Mouse (Mus musculus) urinary bladder, adult 18-20 months (tissue): ENCODE measurements at regions not wholly inside any gene's neighbourhood (a gene's known extent, or its start where the extent isn't known, plus 50 kb on each side); places are given as distances from the start of the nearest gene placed in this dataset.

Experiments used
- DNase-seq, 2 experiments: peaks; one replicate each; pipeline ENCODE4 v3.0.0; 2022; ENCODE audit warnings: low spot score in 2 of 2, mixed read lengths in 2 of 2

DNA sequence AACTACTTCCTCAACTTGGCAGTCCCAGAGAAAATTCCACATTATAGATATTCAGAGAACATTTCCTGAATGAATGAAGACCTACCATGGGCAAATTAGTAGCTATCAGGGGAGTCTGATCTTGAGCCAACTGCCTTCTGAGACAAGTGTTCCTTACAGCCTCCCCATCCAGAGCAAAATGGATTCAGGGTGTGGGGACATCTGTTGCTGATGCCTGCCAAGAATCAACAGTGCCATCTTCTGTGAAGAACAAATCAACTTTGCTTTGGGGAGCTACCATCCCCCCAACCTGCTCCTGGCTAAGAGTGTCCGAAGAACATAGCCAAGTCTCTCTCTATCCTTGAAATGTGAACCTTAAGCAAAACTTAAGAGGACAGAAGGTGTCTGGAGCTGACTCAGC, 217.9 kb downstream of the Nedd1 start:
- no peak for DNase-seq

DNA sequence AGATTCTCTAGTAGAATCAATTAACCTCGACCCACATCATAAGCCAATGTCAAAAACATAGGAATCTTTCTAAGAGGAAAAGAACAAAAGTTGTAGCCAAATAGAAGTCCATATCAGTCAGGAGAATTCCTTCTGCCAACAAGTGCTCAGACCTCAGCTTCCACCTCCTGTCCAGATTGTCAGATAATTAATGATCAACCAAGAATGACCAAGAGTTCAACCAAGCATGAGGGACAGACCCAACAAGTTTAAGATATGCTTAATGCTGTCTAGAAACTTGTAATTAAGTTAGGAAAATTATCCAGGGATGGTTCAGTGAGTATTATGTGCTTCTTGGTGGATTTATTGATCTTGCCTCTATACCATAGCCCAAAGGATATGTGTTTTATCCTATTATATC, 238.6 kb downstream of the Nedd1 start:
- DNase-seq = no peak

DNA sequence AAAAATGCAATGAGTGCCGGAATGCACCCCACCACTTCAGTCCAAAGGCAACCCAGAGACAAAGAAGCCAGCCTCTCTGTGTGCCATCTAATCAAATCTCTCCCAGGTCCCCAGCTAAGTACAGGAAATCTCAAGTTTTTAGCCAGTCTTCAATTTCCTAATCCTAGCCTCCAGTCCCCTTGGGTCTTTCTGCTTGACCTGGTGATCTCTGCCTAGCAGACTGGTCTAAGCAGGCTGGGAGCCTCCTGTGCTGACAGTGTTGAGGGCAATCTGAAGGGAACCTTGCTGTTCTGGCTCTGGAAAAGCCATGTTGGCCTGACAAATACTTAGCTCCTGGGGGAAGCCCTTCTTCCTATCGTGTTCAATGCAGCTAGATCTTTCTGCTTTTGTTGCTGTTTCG, 248.9 kb downstream of the Nedd1 start:
- no peak for DNase-seq

DNA sequence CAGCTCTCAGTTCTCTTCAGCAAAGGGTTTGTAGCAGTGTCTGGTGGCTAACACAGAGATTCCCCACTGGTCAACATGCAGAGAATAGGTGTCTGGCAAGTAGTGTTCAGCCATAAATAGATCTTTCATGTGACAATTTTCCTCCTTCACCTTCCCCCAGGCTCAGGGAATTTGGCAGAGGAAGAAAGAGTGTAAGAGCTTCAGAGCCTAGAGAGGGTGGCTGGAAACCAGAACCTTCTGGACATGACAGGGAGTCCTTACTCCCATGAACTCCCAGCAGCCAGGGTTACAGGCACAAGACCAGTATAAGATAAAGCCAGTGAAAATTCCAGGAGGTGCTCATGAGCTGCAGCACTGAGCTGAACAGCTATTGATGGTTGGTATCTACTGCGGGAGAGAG, 251.1 kb downstream of the Nedd1 start:
- DNase-seq = no peak

DNA sequence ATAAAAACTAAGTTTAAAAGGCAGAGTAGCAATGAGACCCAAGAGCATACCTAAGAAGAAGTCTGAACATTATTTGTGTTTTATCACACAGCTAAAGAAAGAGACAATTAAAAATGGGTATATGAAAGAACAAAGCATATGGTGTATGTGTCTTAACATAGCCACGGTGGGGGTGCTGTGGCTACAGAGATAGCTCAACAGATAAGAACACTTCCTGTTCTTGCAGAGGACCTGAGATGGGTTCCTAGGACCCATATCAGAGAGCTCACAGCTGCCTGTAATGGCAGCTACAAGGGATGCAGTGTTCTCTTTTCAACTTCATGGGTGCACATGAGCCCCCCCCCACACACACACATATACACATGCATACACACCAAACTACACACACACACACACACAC, 267.0 kb downstream of the Nedd1 start:
- DNase-seq = no peak

DNA sequence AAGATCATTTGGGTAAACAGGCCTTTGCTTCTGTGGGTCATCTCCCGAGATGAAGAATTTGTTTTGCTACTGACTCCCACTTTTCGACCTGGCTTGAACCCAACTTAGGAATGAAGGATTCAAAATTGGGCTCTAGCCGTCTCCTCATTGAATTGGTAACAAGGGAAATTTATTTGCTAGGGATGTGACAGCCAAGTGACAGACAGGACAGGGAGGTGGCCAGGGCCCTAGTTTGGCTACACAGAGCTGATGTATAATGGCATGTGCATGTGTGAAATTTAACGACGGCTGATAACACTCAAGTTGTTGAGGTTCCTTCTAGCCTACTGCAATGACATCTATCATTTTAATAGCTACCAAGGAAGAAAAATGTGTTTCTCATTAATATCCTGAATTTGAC, 268.7 kb downstream of the Nedd1 start:
- no peak for DNase-seq

DNA sequence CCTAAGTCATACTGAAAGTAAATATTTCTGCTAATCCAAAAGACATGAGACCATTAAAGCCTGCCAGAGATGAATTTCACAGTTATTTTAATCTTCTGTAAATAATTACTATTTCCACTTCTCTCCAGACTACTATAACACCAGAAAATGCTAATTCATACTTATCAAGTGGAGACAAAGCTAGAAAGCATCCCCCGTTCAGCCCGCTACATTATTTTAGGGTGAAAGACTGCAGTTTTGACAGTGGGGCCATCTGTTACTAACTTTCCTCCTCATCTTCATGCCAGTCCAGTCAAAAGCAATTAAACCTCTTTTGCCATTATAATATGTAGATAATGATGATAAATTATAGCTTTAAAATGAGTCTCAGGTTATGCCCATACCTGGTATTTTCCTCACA, 276.3 kb downstream of the Nedd1 start:
- DNase-seq = no peak

DNA sequence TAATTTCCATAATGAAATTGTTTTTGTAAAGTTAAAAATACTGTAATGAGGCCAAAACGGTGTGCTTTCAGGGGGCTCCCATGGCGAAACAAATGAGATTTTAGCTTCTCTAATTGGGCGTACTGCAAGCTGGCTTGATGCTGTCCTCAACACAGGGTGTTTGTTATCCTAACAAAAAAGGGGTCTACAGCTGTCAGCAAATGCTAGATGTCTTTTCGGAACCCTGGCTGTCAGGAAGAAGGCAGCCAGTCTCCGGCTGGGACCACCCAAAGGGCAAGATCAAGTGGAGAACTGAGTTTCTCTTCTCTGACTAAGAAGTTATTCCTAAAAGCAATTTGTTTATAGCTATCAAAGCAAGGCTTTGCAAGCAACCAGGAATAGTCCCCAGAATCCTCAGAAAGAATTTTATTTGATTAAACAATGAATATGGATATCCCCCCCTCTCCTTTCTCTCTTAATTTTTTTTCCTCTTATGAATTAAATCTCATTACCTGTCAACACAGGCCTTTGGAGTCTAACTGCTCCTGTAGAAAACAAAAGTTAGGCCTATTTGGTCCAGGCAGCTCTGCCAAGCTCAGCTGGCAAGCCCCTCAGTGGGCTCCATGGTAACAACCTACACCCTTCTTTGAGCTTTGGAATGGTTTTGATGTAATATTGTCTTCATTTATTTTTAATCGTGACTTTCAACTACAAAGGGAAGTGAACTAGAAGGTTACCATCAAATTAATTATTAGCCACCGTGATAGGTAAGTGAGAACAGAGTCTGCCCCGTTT, 283.4 kb downstream of the Nedd1 start:
- no peak for DNase-seq

DNA sequence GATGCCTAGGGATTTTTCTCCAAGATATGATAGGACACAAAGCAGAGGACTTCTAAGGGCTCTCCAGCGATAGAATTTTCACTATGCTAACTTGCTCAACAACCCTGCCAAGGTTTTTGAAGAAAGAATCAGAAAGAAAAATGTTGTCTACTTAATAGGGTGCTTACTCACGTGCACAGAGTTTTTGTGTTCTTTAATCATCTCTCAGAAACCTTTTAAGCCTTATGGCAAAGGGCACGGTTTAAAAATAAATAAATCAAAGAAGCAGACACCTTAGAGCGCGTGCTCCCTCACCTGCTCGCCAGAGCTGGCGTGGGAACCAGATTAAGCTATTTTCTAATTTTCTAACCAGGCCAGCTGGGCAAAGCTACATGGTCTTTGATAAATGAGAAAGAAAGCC, 293.0 kb downstream of the Nedd1 start:
- no peak for DNase-seq

DNA sequence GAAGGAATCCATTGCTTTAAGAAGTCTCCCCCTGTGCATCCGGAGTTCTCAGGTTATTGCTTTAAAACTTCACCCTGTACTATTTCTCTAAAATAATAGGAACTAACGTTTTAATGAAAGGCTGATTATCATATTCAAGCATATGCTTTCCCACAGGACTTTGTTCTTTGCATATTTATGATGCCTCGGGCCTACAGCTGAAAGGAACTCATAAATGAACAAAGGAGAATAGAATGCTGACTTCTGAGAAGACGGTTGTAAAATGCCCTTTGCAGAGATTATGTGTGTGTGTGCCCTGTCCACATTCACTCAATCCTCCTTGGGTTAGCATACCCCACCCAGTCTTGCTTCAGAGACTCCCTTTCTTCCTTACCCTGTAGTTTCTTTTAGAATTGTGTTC, 294.2 kb downstream of the Nedd1 start:
- no peak for DNase-seq

DNA sequence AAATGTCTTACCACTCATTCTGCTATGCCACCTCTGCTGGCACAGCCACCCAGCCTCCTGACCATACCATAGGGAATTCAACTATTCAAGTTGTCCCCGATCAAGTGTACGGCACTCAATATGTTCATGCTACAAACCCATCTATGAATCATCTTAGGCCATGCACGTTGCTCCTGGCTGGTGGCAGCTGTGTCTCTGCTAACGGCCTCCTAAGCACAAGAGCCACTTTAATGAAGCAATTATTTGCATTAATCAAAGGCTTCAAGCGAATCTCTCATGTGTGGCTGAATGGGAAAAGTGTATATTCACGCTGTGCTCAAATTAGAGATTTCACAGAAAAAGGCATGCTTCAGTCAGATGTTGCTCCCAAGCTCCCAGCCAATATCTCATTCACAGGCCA, 295.8 kb downstream of the Nedd1 start:
- DNase-seq = no peak

DNA sequence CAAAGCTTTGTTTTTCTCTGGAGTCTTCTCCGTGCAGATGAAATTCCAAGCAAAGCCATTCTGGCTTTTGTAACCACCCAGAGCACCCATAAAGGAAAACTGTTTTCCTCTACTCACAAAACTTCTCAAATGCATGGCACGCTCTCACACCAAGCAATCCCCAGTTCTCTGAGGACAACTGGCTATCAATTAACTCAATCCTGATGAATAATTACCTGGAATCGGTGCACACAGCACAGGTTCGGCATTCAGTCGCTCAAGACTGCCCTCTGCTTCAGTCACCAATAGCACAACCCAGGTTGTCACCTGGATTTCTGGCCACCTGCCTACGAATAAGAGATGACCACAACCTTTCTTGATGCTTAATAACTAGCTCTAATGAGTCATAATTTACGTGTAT, 309.5 kb downstream of the Nedd1 start:
- DNase-seq = no peak

DNA sequence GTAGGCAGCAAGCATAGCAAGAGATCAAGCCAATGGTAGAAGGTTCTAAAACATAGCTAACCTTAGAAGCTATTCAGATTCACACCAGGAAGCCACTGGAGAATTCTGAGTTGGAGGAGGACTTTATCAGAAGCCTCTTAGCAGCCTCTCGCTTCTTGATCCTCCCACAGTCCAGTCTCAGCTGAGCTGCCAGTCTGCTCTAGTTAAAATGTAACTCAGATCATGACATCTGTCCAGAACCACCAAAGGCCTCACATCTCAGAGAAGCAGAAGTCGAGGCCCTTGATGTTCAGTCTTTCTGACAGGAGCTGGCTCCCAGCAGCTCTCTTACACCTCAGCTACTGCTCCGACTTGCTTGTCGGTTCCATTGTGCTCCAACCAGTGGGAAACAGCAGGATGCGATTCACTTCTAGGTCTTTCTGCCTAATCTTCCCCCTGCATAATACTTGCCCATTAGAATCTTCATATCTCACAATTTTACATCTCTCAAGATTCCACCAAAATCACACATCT, 311.4 kb downstream of the Nedd1 start:
- DNase-seq = no peak

DNA sequence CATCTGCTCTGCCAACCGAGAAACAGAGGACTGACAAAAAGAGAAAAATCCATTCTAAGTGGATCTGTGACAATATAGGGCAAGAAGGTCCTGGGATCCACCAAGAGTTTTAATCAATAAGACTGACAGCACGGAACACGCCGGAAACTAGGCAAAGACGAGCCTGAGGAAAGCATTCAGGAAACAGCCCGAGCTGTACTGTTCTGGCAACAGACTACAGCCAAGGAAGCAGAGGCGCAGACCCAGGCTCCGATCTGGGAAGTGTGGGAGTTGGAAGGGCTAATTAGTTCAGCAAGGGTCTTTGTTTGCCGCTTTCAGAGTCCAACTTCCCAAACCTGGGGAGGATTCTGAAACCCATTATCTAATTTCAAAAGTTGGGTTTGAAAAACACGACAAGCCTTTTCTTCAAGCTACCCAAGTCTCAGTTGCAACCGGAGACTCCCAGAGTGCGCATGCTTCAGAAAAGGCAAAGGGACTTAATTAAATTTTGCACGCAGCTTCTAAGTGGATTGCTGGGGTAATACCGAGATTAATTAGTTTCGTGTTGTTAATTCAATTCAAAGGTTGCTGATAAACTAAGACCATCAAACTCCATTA, 317.4 kb downstream of the Nedd1 start:
- DNase-seq = no peak

DNA sequence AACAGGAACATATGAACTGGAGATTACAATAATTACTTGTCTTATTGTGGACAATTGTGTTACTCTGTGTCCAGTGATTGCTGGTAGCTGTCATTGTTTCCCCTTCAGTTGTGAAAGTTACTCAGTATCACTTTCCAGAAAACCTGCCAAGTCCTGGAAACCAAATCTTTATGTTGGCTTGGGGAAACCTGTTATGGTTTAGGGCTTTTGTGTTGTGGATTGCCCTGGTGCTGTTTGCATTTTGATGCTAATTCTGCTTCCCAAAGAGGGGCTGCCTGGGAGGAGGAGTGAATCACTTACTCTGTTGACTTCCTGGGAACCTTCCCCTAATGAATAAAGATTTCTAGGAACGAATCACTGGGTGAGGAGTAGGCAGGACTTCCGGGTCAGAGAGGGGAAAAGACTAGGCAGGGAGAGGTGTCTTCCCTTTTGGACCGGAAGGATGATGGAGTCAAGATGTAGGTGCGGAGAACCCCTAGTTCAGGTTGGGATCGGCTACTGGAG, 321.6 kb downstream of the Nedd1 start:
- no peak for DNase-seq

DNA sequence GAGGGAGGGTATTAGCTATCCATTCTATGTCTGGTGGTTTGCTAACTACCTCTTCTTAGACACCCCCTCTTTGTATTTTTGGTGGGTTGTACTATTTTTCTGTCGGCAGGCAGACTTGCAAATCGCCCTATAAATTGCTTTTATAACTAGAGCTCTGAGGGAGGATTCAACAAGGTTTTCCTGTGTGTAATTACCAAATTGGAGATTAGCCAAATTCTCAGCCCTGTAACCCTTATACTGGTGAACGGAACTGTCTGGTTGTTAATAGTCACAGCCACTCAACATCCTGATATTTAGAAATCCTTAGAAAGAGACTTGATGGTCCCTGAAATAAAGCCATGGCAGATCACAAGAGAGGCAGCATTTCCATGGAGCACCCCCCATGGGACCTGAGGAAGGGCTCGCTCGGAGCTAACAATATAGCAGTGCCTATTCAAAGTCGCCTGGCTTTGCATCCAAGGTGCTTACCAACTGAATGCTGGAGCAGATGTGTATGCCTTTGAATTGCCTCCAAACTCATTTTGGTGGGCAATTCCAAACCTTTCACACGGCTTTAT, 333.0 kb downstream of the Nedd1 start:
- DNase-seq = no peak

DNA sequence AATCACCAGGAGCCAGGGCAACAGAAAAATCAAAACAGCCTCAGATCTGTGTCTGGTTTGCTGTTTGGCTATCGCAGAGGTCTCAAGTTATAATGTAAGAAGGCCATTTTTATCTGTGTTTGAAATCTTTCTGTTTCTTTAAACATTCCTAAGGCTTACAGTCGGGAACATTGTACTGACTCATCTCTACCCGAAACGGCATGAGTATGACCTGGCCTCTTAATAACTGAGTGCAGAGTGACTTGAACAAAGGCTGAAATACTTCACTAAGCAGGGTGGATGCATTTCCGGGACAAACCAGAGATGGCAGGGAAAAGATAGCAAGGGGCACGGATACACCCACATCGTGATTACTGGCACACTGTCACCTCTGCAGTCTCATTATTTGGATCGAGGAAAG, 355.1 kb downstream of the Nedd1 start:
- no peak for DNase-seq

DNA sequence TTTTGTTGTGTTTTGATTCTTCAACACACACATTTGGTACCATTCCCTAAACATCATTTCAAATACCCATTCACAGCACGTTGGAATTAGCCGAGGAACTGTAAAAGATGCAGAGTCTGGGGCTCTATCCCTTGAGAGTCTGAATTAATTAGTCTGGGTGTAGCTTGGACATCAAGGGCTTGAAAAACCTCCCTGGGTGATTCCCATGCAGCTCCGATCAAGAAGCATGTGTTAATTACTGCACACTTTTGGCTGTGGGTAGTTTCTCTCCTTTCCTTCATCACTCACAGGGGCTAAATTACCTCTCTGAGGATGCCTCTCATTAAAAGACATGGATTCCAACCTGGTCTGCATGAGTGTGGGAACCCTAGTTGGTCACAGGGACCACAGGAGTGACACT, 365.5 kb downstream of the Nedd1 start:
- no peak for DNase-seq

DNA sequence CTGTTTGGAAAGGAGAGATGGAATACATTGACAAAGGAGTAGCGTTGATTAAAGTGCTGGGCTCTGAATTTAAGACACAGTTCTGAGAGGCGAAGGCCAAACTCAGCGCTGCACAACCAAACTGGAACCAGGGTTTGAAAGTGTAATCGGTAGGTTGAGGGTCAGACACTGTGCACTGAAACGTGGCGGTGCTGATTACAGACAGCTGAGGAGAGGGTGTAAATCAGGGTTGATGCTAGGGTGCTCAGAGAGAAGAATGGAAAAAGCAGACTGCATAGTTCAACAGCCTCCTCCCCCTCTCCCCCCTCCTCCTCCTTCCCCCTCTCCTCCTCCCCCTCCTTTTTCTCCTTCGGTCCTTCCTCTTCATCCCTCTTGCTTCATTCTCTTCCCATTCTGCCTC, 373.2 kb downstream of the Nedd1 start:
- no peak for DNase-seq

DNA sequence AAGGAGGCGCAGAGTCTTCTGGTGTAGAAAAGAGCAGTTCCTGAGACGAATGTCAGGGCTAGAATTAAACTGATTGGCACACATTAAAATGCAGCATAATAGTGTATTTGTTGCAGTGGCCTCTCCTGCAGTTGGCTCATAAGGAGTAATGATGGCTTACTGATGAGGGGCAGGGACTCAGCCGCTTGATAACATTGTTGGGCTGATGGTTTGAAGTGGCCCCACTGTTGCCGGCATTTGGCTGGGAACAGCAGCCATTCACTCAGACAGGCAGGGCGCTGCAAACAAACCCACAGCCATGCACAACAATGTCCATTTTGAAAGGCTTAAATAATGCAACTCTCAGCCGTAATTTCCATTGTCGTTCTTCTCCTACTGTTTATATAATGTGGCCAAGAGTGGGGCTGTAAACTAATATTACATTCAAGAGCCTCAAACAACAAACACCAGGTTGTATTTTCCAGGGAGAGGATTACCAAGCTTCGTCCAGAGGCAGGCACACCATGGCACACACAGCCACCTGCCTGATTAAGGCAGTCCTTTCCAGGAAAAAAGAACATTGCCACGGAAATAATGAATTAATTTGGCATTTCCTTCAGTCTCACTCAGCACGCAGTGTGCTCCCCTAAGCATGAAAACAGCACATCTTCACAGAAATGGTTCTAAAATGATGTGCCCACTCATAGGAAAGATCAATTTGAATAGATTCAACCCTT, 374.1 kb downstream of the Nedd1 start:
- DNase-seq = no peak

DNA sequence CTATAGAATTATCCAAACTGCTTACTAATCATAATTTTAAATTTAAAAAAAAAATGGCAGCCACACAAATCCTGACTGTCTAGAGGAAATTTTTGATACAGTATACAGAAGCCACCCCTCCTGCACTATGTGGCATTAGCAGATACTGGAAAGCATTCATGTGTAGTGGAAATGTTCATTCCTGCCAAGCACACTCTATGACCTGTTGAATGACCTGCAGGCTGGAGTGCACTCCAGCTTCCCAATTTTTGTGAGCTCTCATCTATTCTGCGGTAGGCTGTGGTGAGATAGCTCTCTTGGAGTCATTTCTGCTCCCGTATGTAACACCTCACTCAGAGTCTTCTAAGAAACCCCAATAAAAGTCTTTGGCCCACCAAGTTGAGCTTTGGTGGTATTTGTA, 382.5 kb downstream of the Nedd1 start:
- no peak for DNase-seq

DNA sequence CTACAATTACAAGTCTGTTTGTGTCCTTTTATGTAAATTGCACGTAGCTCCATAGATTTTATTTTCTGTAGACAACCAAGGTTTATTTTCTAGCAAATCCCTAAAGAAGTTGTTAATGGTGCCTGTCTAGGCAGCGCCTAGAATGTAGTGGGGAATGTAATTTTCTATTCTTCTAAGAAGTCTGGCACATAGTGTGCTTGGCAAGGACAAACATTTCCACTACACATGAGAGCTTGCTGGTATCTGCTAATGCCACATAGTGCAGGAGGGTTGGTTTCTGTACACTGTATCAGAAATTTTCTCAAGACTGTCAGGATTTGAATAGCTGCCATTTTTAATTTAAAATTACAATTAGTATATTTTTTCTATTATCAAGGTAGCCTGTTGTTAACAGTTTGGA, 385.3 kb downstream of the Nedd1 start:
- no peak for DNase-seq

DNA sequence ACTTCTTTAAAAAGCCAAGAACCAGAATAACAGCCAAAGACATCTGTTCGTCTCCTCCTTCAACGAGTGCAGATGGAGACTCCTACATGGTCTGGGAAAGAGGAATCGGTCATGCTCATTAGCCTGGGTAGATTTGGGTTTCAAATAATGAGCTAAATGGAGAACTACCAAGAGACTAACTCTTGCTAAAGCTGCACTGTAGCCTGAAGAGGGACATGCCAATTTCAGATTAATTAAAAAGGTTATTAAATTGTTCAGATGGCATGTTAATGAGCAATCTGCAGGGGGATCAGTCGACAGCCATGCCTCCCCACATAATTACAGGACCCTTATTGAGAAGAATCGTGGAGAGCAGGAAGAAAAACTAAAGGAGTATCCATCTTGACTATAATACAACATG, 386.1 kb downstream of the Nedd1 start:
- no peak for DNase-seq
